Mouse (Mus musculus): ENCODE data around the gene Tmeff2. TPM values are rescaled to one million over a fixed set of nuclear protein-coding genes. Genes with fewer than 3 reads are reported as not detected.

Gene Tmeff2
- total RNA-seq, 2 experiments from 2014 or later, result 46.9 to 49.9 TPM

- peak in 1 of 2 experiments; percentile 22 for DNase-seq (ENCODE audit: low spot score in 2 of 2)
These were observed 291.6 kb downstream of the Tmeff2 start for GRCm38 (mm10) chr1:51191872-51192613.

- DNase-seq (ENCODE audit: low spot score in 2 of 2), result peak; percentile 63 to 81
These were observed 298.8 kb downstream of the Tmeff2 start for GRCm38 (mm10) chr1:51199088-51199830.

GRCm38 (mm10) chr1:51199954-51200353 is 299.5 kb downstream of the Tmeff2 start:
- no peak for DNase-seq (ENCODE audit: low spot score in 2 of 2)

- DNase-seq (ENCODE audit: low spot score in 2 of 2), result no peak
These were observed 315.2 kb downstream of the Tmeff2 start for GRCm38 (mm10) chr1:51215631-51216030.

- DNase-seq (ENCODE audit: low spot score in 2 of 2), result no peak
These were observed 316.0 kb downstream of the Tmeff2 start for GRCm38 (mm10) chr1:51216292-51217050.

- DNase-seq (ENCODE audit: low spot score in 2 of 2), result no peak
These were observed 316.8 kb downstream of the Tmeff2 start for GRCm38 (mm10) chr1:51217227-51217626.

GRCm38 (mm10) chr1:51225156-51225555 is 324.7 kb downstream of the Tmeff2 start:
- DNase-seq (ENCODE audit: low spot score in 2 of 2), result no peak

Small RNA genes within 50 kb of the gene (microRNA-seq; reads per million reads assigned to microRNA genes)
- 0 reads per million in 2 experiments for gene Gm25736

All from left cerebral cortex, adult 18-20 months (tissue).